Mouse (Mus musculus): ENCODE data around the gene Lrrc27.

DNA sequence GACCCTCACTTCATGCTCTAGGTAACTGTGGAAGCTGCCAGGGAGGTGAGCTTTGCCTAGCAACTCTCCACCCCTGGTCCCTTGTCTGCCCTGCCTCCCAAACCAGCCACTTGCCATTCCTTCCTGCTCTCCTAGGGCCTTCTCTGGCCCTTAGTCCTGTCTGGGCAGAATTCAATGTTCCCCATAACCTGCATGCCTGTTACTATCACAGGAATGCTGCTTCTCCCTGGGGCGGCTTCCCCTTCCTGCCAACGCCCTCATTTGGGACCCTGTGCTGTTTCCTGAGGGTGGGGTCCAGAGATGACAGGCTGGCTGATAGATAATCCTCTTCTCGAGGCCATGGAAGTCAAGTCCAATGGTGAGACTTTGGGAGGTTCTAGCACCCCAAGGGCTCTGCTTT, 40.7 kb downstream of the Lrrc27 start:
- no peak for TF ChIP-seq GATA1 (IDR thresholded peaks at IDR 0.05; ENCODE audit: low read length)
- no peak for TF ChIP-seq TAL1 (IDR thresholded peaks at IDR 0.05; ENCODE audit: low read length)

All from erythroblast, embryonic 14.5 days (primary cell).